Mouse (Mus musculus) kidney, adult 2 months (tissue): ENCODE results near the gene Akap6.

Experiments used
- CTCF ChIP-seq: fragments of 200-500 bp; conservative IDR thresholded peaks from 2 replicates; pipeline ENCODE4 v1.5.1; 2011; ENCODE audit warnings: low read depth, mild to moderate bottlenecking, control low read depth, low read length, moderate library complexity, mixed read lengths; ENCODE audit not compliant: insufficient read depth, insufficient read length
- POLR2A ChIP-seq: fragments of 200-500 bp; IDR thresholded peaks from one replicate; pipeline ENCODE4 v1.6.1; 2011; ENCODE audit warnings: low read depth, low read length, control low read depth

GRCm38 (mm10) chr12:53193664-53194063, 494.5 kb downstream of the Akap6 start:
- no peak for TF ChIP-seq CTCF
- TF ChIP-seq POLR2A = no peak
